In the genomic region with DNA sequence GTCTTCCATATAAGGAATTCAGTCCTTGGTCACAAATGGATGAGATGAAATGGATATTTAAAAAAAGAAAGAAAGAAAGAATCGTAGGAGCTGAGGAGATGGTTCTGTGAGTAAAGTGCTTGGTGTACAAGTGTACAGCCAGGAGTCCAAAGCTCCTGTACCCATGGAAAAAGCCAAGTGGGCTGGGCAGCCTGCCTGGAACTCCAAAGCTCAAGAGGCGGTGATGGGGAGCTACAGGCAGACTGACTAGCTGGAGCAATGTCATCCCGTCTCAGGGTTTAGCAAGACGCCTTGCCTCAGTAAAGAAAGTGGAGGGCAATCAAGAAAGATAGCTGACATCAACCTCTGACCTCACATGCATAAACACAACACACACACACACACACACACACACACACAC, we compare ENCODE assay signal across 26 mouse cellular contexts. TPM values are rescaled to one million over a fixed set of nuclear protein-coding genes. Genes with fewer than 3 reads are reported as not detected.
DNase-seq lines count a peak whose midpoint lies in the region; ATAC-seq and TF ChIP-seq lines count a peak whose summit lies in the region.
"Had no signal": no experiment of that assay in that cellular context is flagged by ENCODE, and none has a peak within 500 bp of the region (broad histone marks: within the 10 kb centered on the region; RNA-seq: fewer than 3 reads in every experiment).

No protein-coding gene starts in this region.

- WGBS in lung, adult 2 months, result 59% methylated on average over 4 of the region's 4 CpGs
- WGBS in kidney, embryonic 14.5 days, result 88% methylated on average over 4 of the region's 4 CpGs

- intact Hi-C loops in heart, postnatal 14 days (cut with DNase I), result no loop called here
- intact Hi-C loops in left cerebral cortex, postnatal 10 days (cut with DNase I), result no loop called here

- no peak overlapping the region for H3K9ac ChIP-seq in kidney, embryonic 14.5 days (ENCODE audit: low read depth, low read length)
- H3K9ac ChIP-seq: limb, embryonic 15.5 days had no signal

- no peak for TF ChIP-seq POLR2A in lung, adult 2 months (IDR thresholded peaks at IDR 0.05; ENCODE audit: borderline replicate concordance, extremely low read depth, low read depth, low read length)

- no peak for TF ChIP-seq CTCF in lung, adult 2 months (IDR thresholded peaks at IDR 0.05; ENCODE audit: insufficient read depth, low read length)

- H3K27ac ChIP-seq in kidney, embryonic 14.5 days (ENCODE audit: low read depth, low read length), result no peak overlapping the region
- H3K27ac ChIP-seq: heart, adult 2 months; hindbrain, embryonic 10.5 days; hindbrain, postnatal 0 days; left cerebral cortex, adult 2 months; midbrain, embryonic 10.5 days had no signal

- no peak overlapping the region for H3K4me2 ChIP-seq in kidney, embryonic 14.5 days (replicated peaks; ENCODE audit: low read depth, low read length)
- H3K4me2 ChIP-seq: limb, embryonic 15.5 days had no signal

- H3K27me3 ChIP-seq in kidney, embryonic 14.5 days (ENCODE audit: control insufficient read depth, insufficient read depth, low read length), result no peaks in the 10 kb centered on the region
- H3K27me3 ChIP-seq: limb, embryonic 15.5 days had no signal

- no peak for ATAC-seq in kidney, embryonic 14.5 days (ENCODE audit: low FRiP score, low TSS enrichment)
- ATAC-seq: forebrain, embryonic 14.5 days; hindbrain, postnatal 0 days; intestine, embryonic 16.5 days; midbrain, embryonic 16.5 days had no signal

- peak; percentile 41 to 51 for DNase-seq in heart, postnatal 14 days
- DNase-seq in heart, adult 9 months (ENCODE audit: low spot score in 2 of 2), result no peak
- DNase-seq in heart, postnatal 4 days, result peak; percentile 65
- DNase-seq in lung, adult 2 months, result peak; percentile 40
- peak; percentile 26 to 52 for DNase-seq in lung, postnatal 4 days
- no peak for DNase-seq in left cerebral cortex, postnatal 10 days (ENCODE audit: extremely low spot score in 1 of 2, low spot score in 2 of 2)
- DNase-seq: adrenal gland, postnatal 10 days; cerebellum, adult 18-20 months; cerebellum, postnatal 25 days; embryo, embryonic 11 days; kidney, postnatal 10 days; left cerebral cortex, postnatal 4 days; thymus, postnatal 25 days had no signal

- no peaks in the 10 kb centered on the region for H3K36me3 ChIP-seq in kidney, embryonic 14.5 days (ENCODE audit: control insufficient read depth, insufficient read depth, low read length)
- H3K36me3 ChIP-seq: hindbrain, embryonic 10.5 days; limb, embryonic 15.5 days; midbrain, embryonic 10.5 days had no signal

- H3K4me3 ChIP-seq in lung, adult 2 months (replicated peaks; ENCODE audit: extremely low read depth, low read depth, low read length), result no peak overlapping the region
- no peak overlapping the region for H3K4me3 ChIP-seq in kidney, embryonic 14.5 days (ENCODE audit: low read length)
- H3K4me3 ChIP-seq: heart, adult 2 months; hindbrain, embryonic 10.5 days; left cerebral cortex, adult 2 months; limb, embryonic 15.5 days; midbrain, embryonic 10.5 days; myocyte had no signal

- peaks cover 2% of the 10 kb centered on the region; the same call in 1 of the 2 replicates for H3K4me1 ChIP-seq in lung, adult 2 months (ENCODE audit: control insufficient read depth, insufficient read depth, low read length)
- H3K4me1 ChIP-seq in kidney, embryonic 14.5 days (ENCODE audit: control insufficient read depth, insufficient read depth, low read length), result no peaks in the 10 kb centered on the region
- H3K4me1 ChIP-seq: midbrain, embryonic 10.5 days had no signal

- H3K9me3 ChIP-seq in kidney, embryonic 14.5 days (ENCODE audit: control insufficient read depth, low read length), result no peaks in the 10 kb centered on the region
- H3K9me3 ChIP-seq: hindbrain, embryonic 10.5 days; limb, embryonic 15.5 days; midbrain, embryonic 10.5 days had no signal

RNA-seq across cellular contexts. Expression of gene Adamts8, which starts 21.4 kb away (rescaled TPM):
- 1 to 10 TPM; 4.4 to 6.8 TPM for total RNA-seq in heart, postnatal 14 days (2021)
- total RNA-seq in heart, postnatal 4 days (2021), result 10 to 100 TPM; 34.3 to 35.1 TPM
- polyA plus RNA-seq in lung, adult 2 months (2012; rRNA removed), result 8.6 and 11.8 TPM in 2 replicates
- total RNA-seq in left cerebral cortex, postnatal 10 days (2021), result 10 to 100 TPM; 11.3 to 12.4 TPM
- 0.35 and 0.40 TPM in 2 replicates for polyA plus RNA-seq in kidney, embryonic 14.5 days (2014; fragmentation: Nextera tagmentation; extraction: Ambion mirVana)
- total RNA-seq: MEL had no signal
- polyA plus RNA-seq: C2C12, myocyte had no signal

RNA-seq across cellular contexts. Expression of gene Adamts15, which starts 41.5 kb away (rescaled TPM):
- total RNA-seq in heart, postnatal 14 days (2021), result 10 to 100 TPM; 13.1 to 15.9 TPM
- total RNA-seq in heart, postnatal 4 days (2021), result 10 to 100 TPM; 11.5 to 15.2 TPM
- 26.6 and 29.6 TPM in 2 replicates for polyA plus RNA-seq in lung, adult 2 months (2012; rRNA removed)
- 10 to 100 TPM in 1 of 2 experiments, 1 to 10 TPM in 1; 9.2 to 11.6 TPM for total RNA-seq in left cerebral cortex, postnatal 10 days (2021)
- 1.9 and 5.8 TPM in 2 replicates for polyA plus RNA-seq in kidney, embryonic 14.5 days (2014; fragmentation: Nextera tagmentation; extraction: Ambion mirVana)
- total RNA-seq: MEL had no signal
- polyA plus RNA-seq: C2C12, myocyte had no signal

Comparison
In these comparisons a context has a peak if more than half of its experiments do, and no peak if none do; other contexts are left out.
1. DNase-seq: peak in heart, postnatal 14 days (2 of 2), heart, postnatal 4 days (single experiment), lung, adult 2 months (single experiment) and lung, postnatal 4 days (2 of 2); none in heart, adult 9 months (0 of 2) and left cerebral cortex, postnatal 10 days (0 of 2).